Mouse (Mus musculus) hindbrain, embryonic 11.5 days (tissue): Measurements from ENCODE around the gene Bbof1. TPM values are rescaled to one million over a fixed set of nuclear protein-coding genes. Genes with fewer than 3 reads are reported as not detected.

Source experiments
- ATAC-seq: fragments of 200-750 bp; cut with Nextera tagmentation; 2 replicates; pipeline ENCODE4 v1.8.0; 2017; ENCODE audit warnings: mild to moderate bottlenecking, moderate TSS enrichment, moderate library complexity; ENCODE audit not compliant: low FRiP score
- DNase-seq: peaks from one replicate; pipeline ENCODE4 v3.0.0-alpha.2; 2015; ENCODE audit warnings: low spot score
- H3K27ac ChIP-seq: fragments of 300-500 bp; sonication (generic); 2 replicates; pipeline ENCODE4 v1.5.1; 2014; ENCODE audit warnings: mild to moderate bottlenecking, low read depth, low read length
- H3K27me3 ChIP-seq: fragments of 300-500 bp; sonication (generic); 2 replicates; pipeline ENCODE4 v1.6.1; 2014; ENCODE audit warnings: mild to moderate bottlenecking, low read length, moderate library complexity, mixed read lengths; ENCODE audit not compliant: control insufficient read depth, insufficient read depth
- H3K36me3 ChIP-seq: fragments of 300-500 bp; sonication (generic); 2 replicates; pipeline ENCODE4 v1.6.1; 2014; ENCODE audit warnings: mild to moderate bottlenecking, low read length, moderate library complexity, mixed read lengths; ENCODE audit not compliant: control insufficient read depth, insufficient read depth
- H3K4me1 ChIP-seq: fragments of 300-500 bp; sonication (generic); replicated peaks from 2 replicates; pipeline ENCODE4 v1.6.1; 2014; ENCODE audit warnings: low read length, mixed read lengths; ENCODE audit not compliant: control insufficient read depth, insufficient read depth
- H3K4me2 ChIP-seq: fragments of 300-500 bp; sonication (generic); replicated peaks from 2 replicates; pipeline ENCODE4 v1.6.1; 2014; ENCODE audit warnings: mild to moderate bottlenecking, low read depth, low read length
- H3K4me3 ChIP-seq: fragments of 300-500 bp; sonication (generic); 2 replicates; pipeline ENCODE4 v1.5.1; 2014; ENCODE audit warnings: low read depth, low read length
- H3K9ac ChIP-seq: fragments of 300-500 bp; sonication (generic); 2 replicates; pipeline ENCODE4 v1.6.1; 2014; ENCODE audit warnings: low read depth, low read length
- H3K9me3 ChIP-seq: fragments of 300-500 bp; sonication (generic); 2 replicates; pipeline ENCODE4 v1.6.1; 2016; ENCODE audit warnings: low read length; ENCODE audit not compliant: control insufficient read depth
- WGBS: fragments of 180-500 bp; shearing (Covaris S2); extraction: QIAGEN DNeasy Blood & Tissue Kit; methylation state at CpG from one replicate; pipeline ENCODE4 v1.1.7; 2014; 5-methylcytosine and 5-hydroxymethylcytosine counted together
- polyA plus RNA-seq: library from polyadenylated mRNA; unstranded; fragments of >200 nt; fragmentation: Nextera tagmentation; extraction: Ambion mirVana; gene quantifications from 2 replicates; pipeline ENCODE4 v1.2.1, GENCODE M21; 2014

Gene Bbof1
- 1.5 and 2.4 TPM in 2 replicates for polyA plus RNA-seq

GRCm38 (mm10) chr12:84408819-84409507 is at the start of gene Bbof1, which contains the start of gene Entpd5:
Gene Bbof1 (plus strand): TSS chr12:84409071.
Gene Entpd5 (minus strand): TSS chr12:84409029.
- peak within 1 kb of the TSS; percentile 76 for H3K4me3 ChIP-seq
- ATAC-seq (peak; percentile 91), DNase-seq (peak; percentile 93)
- H3K9me3 ChIP-seq, result no peaks in the 10 kb centered on the region
- WGBS, result 2% methylated on average over 48 of the region's 63 CpGs
- peak within 1 kb of the TSS; percentile 74 for H3K27ac ChIP-seq
- H3K36me3 ChIP-seq, result no peaks in the 10 kb centered on the region
- H3K9ac ChIP-seq, result peak within 1 kb of the TSS; percentile 78
- H3K4me2 ChIP-seq, result peak within 1 kb of the TSS; percentile 95
- H3K4me1 ChIP-seq, result no peaks in the 10 kb centered on the region
- no peaks in the 10 kb centered on the region for H3K27me3 ChIP-seq

GRCm38 (mm10) chr12:84361555-84362489 is 47.0 kb upstream of the Bbof1 start, which contains the start of the genes Coq6 and Fam161b:
Gene Coq6 (plus strand): TSS chr12:84361657.
Gene Fam161b (minus strand): TSS chr12:84361833.
- DNase-seq, result peak; percentile 93
- H3K27ac ChIP-seq, result no peak within 1 kb of the TSS
- no peaks in the 10 kb centered on the region for H3K27me3 ChIP-seq

GRCm38 (mm10) chr12:84362872-84363271 is 46.0 kb upstream of the Bbof1 start:
- no peak for DNase-seq
- no peak for ATAC-seq
- Histone ChIP-seq H3K4me1 (no peaks in the 10 kb centered on the region), H3K4me2 (peak overlapping the region; percentile 69; the same call in 1 of the 2 replicates), H3K27me3 (no peaks in the 10 kb centered on the region), H3K27ac (no peak overlapping the region), H3K9me3 (no peaks in the 10 kb centered on the region), H3K36me3 (no peaks in the 10 kb centered on the region), H3K9ac (no peak overlapping the region), H3K4me3 (peak overlapping the region; percentile 71)
- 72% methylated on average over 2 of the region's 2 CpGs for WGBS

More at GRCm38 (mm10) chr12:84361555-84362489, 47.0 kb upstream of the Bbof1 start, which contains the start of the genes Coq6 and Fam161b:
- peak; percentile 99 for ATAC-seq
- H3K4me3 ChIP-seq, result peak within 1 kb of the TSS; percentile 71
- H3K9ac ChIP-seq, result peak within 1 kb of the TSS; percentile 70
- H3K36me3 ChIP-seq, result no peaks in the 10 kb centered on the region
- under 1% methylated on average over 51 of the region's 51 CpGs for WGBS
- no peaks in the 10 kb centered on the region for H3K4me1 ChIP-seq
- peak within 1 kb of the TSS; percentile 69 for H3K4me2 ChIP-seq
- H3K9me3 ChIP-seq, result no peaks in the 10 kb centered on the region

GRCm38 (mm10) chr12:84364291-84364690 is 44.6 kb upstream of the Bbof1 start:
- H3K4me1 ChIP-seq, result no peaks in the 10 kb centered on the region
- H3K27me3 ChIP-seq, result no peaks in the 10 kb centered on the region
- no peaks in the 10 kb centered on the region for H3K9me3 ChIP-seq
- DNase-seq (no peak), ATAC-seq (no peak)
- H3K4me3 ChIP-seq, result no peak overlapping the region
- WGBS, result 84% methylated on average over 9 of the region's 9 CpGs
- no peak overlapping the region for H3K27ac ChIP-seq
- H3K4me2 ChIP-seq, result no peak overlapping the region
- no peak overlapping the region for H3K9ac ChIP-seq
- no peaks in the 10 kb centered on the region for H3K36me3 ChIP-seq

GRCm38 (mm10) chr12:84365137-84365536 is 43.7 kb upstream of the Bbof1 start:
- H3K9ac ChIP-seq, result no peak overlapping the region
- no peak overlapping the region for H3K4me2 ChIP-seq
- H3K9me3 ChIP-seq, result no peaks in the 10 kb centered on the region
- H3K27ac ChIP-seq, result no peak overlapping the region
- H3K36me3 ChIP-seq, result no peaks in the 10 kb centered on the region
- WGBS, result 98% methylated on average over 6 of the region's 6 CpGs
- DNase-seq (no peak), ATAC-seq (no peak)
- H3K27me3 ChIP-seq, result no peaks in the 10 kb centered on the region
- no peaks in the 10 kb centered on the region for H3K4me1 ChIP-seq
- no peak overlapping the region for H3K4me3 ChIP-seq

GRCm38 (mm10) chr12:84366971-84367370 is 41.9 kb upstream of the Bbof1 start:
- WGBS, result 75% methylated on average over 9 of the region's 9 CpGs
- no peak for DNase-seq

GRCm38 (mm10) chr12:84371647-84372046 is 37.2 kb upstream of the Bbof1 start:
- no peak for ATAC-seq
- H3K9ac ChIP-seq, result no peak overlapping the region
- H3K36me3 ChIP-seq, result peaks cover 5% of the 10 kb centered on the region; the same call in 1 of the 2 replicates
- no peaks in the 10 kb centered on the region for H3K4me1 ChIP-seq
- H3K4me3 ChIP-seq, result no peak overlapping the region
- H3K27ac ChIP-seq, result no peak overlapping the region
- 93% methylated on average over 5 of the region's 5 CpGs for WGBS
- no peaks in the 10 kb centered on the region for H3K9me3 ChIP-seq
- DNase-seq, result no peak
- no peaks in the 10 kb centered on the region for H3K27me3 ChIP-seq
- H3K4me2 ChIP-seq, result no peak overlapping the region

More at GRCm38 (mm10) chr12:84366971-84367370, 41.9 kb upstream of the Bbof1 start:
- Histone ChIP-seq H3K36me3 (no peaks in the 10 kb centered on the region; the same call in 1 of the 2 replicates), H3K4me1 (no peaks in the 10 kb centered on the region), H3K9me3 (no peaks in the 10 kb centered on the region), H3K4me2 (no peak overlapping the region), H3K27me3 (no peaks in the 10 kb centered on the region), H3K4me3 (no peak overlapping the region), H3K9ac (no peak overlapping the region), H3K27ac (no peak overlapping the region)
- no peak for ATAC-seq

GRCm38 (mm10) chr12:84373831-84374481 is 34.9 kb upstream of the Bbof1 start:
- Histone ChIP-seq H3K36me3 (peaks cover 5% of the 10 kb centered on the region; the same call in 1 of the 2 replicates), H3K27me3 (no peaks in the 10 kb centered on the region), H3K4me3 (no peak overlapping the region), H3K4me1 (no peaks in the 10 kb centered on the region), H3K9me3 (no peaks in the 10 kb centered on the region), H3K27ac (no peak overlapping the region), H3K4me2 (no peak overlapping the region), H3K9ac (no peak overlapping the region)
- ATAC-seq (no peak), DNase-seq (no peak)
- WGBS, result 92% methylated on average over 6 of the region's 6 CpGs
